ENCODE assay signal across 11 mouse cellular contexts in the genomic region with DNA sequence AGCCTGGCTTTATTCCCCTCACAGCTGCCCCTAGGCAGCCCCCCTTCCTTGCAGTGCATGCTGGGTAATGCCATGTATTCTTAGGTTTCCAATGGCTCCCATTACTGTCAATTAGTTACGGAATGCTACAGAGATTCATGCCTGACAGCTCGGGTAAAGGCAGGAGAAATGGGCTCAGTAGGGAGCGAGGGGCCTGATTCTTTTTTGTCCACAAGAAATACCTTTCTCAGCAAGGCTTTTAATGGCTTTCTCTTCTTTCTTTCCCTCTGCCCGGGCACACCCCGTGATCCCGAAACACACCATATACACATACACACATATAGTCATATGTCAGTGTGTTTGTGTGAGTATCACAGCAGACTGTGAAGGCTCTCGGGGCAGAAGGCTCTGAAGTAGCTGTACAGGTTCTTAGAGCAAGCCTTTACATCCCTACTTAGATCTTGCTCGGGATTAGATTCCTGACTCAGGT. TPM values are rescaled to one million over a fixed set of nuclear protein-coding genes. Genes with fewer than 3 reads are reported as not detected.
DNase-seq lines count a peak whose midpoint lies in the region; ATAC-seq and TF ChIP-seq lines count a peak whose summit lies in the region.
"Had no signal": no experiment of that assay in that cellular context is flagged by ENCODE, and none has a peak within 500 bp of the region (broad histone marks: within the 10 kb centered on the region; RNA-seq: fewer than 3 reads in every experiment).

No protein-coding gene starts in this region.

- no peak for TF ChIP-seq EP300 in heart, adult 2 months (IDR thresholded peaks at IDR 0.05; ENCODE audit: insufficient read depth, low read depth, low read length)

- no peak for TF ChIP-seq POLR2A in heart, adult 2 months (IDR thresholded peaks at IDR 0.05; ENCODE audit: insufficient read depth, low read depth, low read length)

- no peaks in the 10 kb centered on the region for H3K79me2 ChIP-seq in heart, adult 2 months (replicated peaks; ENCODE audit: control insufficient read depth, insufficient read depth, low read length)

- no peak for DNase-seq in heart, adult 2 months
- peak; percentile 83 for DNase-seq in embryonic facial prominence, embryonic 14.5 days (ENCODE audit: low spot score)
- DNase-seq in neural tube, embryonic 10.5 days (ENCODE audit: extremely low spot score, low spot score) = peak; percentile 68
- no peak for DNase-seq in right cerebral cortex, postnatal 36 days (ENCODE audit: low spot score in 2 of 2)
- no peak for DNase-seq in cerebellum, adult 11-12 months
- no peak for DNase-seq in lung, postnatal 25 days (ENCODE audit: low spot score)
- DNase-seq: layer of hippocampus, postnatal 36 days; lung, postnatal 10 days had no signal

- no peak overlapping the region for H3K4me2 ChIP-seq in heart, embryonic 12.5 days
- peak overlapping the region; percentile 15; the same call in 1 of the 2 replicates for H3K4me2 ChIP-seq in embryonic facial prominence, embryonic 14.5 days (ENCODE audit: low read depth, low read length)
- peak overlapping the region; percentile 42 for H3K4me2 ChIP-seq in hindbrain, embryonic 16.5 days (ENCODE audit: low read length)
- H3K4me2 ChIP-seq: stomach, embryonic 15.5 days had no signal

- peaks cover 1% of the 10 kb centered on the region for H3K4me1 ChIP-seq in heart, adult 2 months (ENCODE audit: control insufficient read depth, insufficient read depth, low read length)
- H3K4me1 ChIP-seq in heart, embryonic 12.5 days (replicated peaks) = peaks cover 12% of the 10 kb centered on the region
- peaks cover 36% of the 10 kb centered on the region for H3K4me1 ChIP-seq in embryonic facial prominence, embryonic 14.5 days (ENCODE audit: control insufficient read depth, insufficient read depth, low read length)
- peaks cover 7% of the 10 kb centered on the region for H3K4me1 ChIP-seq in hindbrain, embryonic 16.5 days (ENCODE audit: control insufficient read depth, insufficient read depth, low read depth, low read length)
- H3K4me1 ChIP-seq: stomach, embryonic 15.5 days had no signal

- no peak for ATAC-seq in heart, embryonic 12.5 days (ENCODE audit: insufficient number of reproducible peaks, low FRiP score)
- peak; percentile 75 for ATAC-seq in embryonic facial prominence, embryonic 14.5 days (ENCODE audit: low read depth)
- ATAC-seq in hindbrain, embryonic 16.5 days = peak; percentile 92

- TF ChIP-seq CTCF in heart, adult 2 months (IDR thresholded peaks at IDR 0.05) = no peak

- 86% methylated on average over 8 of the region's 8 CpGs for WGBS in heart, adult 2 months
- 77% methylated on average over 8 of the region's 8 CpGs for WGBS in heart, embryonic 12.5 days
- 26% methylated on average over 8 of the region's 8 CpGs for WGBS in embryonic facial prominence, embryonic 14.5 days
- 14% methylated on average over 8 of the region's 8 CpGs for WGBS in hindbrain, embryonic 16.5 days

- H3K4me3 ChIP-seq in heart, adult 2 months = no peak overlapping the region
- no peak overlapping the region for H3K4me3 ChIP-seq in heart, embryonic 12.5 days
- no peak overlapping the region for H3K4me3 ChIP-seq in embryonic facial prominence, embryonic 14.5 days (ENCODE audit: low read depth, low read length)
- no peak overlapping the region; the same call in 1 of the 2 replicates for H3K4me3 ChIP-seq in hindbrain, embryonic 16.5 days (ENCODE audit: low read length)
- H3K4me3 ChIP-seq: stomach, embryonic 15.5 days had no signal

- H3K27me3 ChIP-seq in heart, adult 2 months (ENCODE audit: control insufficient read depth, insufficient read depth, low read length) = no peaks in the 10 kb centered on the region
- no peaks in the 10 kb centered on the region for H3K27me3 ChIP-seq in heart, embryonic 12.5 days (replicated peaks)
- H3K27me3 ChIP-seq in embryonic facial prominence, embryonic 14.5 days (replicated peaks; ENCODE audit: control insufficient read depth, insufficient read depth, low read length) = no peaks in the 10 kb centered on the region
- no peaks in the 10 kb centered on the region for H3K27me3 ChIP-seq in hindbrain, embryonic 16.5 days (replicated peaks; ENCODE audit: control insufficient read depth, insufficient read depth, low read length)
- H3K27me3 ChIP-seq: stomach, embryonic 15.5 days had no signal

- no peak overlapping the region for H3K9ac ChIP-seq in heart, adult 2 months (ENCODE audit: low read depth, low read length)
- H3K9ac ChIP-seq in heart, embryonic 12.5 days = no peak overlapping the region
- 0 out of 2 replicates have a peak overlapping the region, but pooled peaks have one; percentile 30 for H3K9ac ChIP-seq in embryonic facial prominence, embryonic 14.5 days (ENCODE audit: low read depth, low read length)
- H3K9ac ChIP-seq in hindbrain, embryonic 16.5 days (ENCODE audit: low read depth, low read length) = peak overlapping the region; percentile 41
- H3K9ac ChIP-seq: stomach, embryonic 15.5 days had no signal

- peak overlapping the region; percentile 71; the same call in 1 of the 2 replicates for H3K27ac ChIP-seq in heart, adult 2 months
- H3K27ac ChIP-seq in heart, embryonic 12.5 days (ENCODE audit: poor library complexity, severe bottlenecking) = no peak overlapping the region
- H3K27ac ChIP-seq in embryonic facial prominence, embryonic 14.5 days (replicated peaks; ENCODE audit: low read depth, low read length) = peak overlapping the region; percentile 81
- peak overlapping the region; percentile 64; the same call in 1 of the 2 replicates for H3K27ac ChIP-seq in hindbrain, embryonic 16.5 days (ENCODE audit: low read depth, low read length)

- intact Hi-C loops in heart, adult 2 months (cut with DNase I) = loop anchor here (10.0 kb wide), 1 partner anchor 1125 kb away; no protein-coding TSS in a partner anchor

- peaks cover 4% of the 10 kb centered on the region; the same call in 1 of the 2 replicates for H3K36me3 ChIP-seq in heart, adult 2 months (ENCODE audit: control insufficient read depth, insufficient read depth, low read length)
- H3K36me3 ChIP-seq in heart, embryonic 12.5 days = no peaks in the 10 kb centered on the region
- no peaks in the 10 kb centered on the region for H3K36me3 ChIP-seq in embryonic facial prominence, embryonic 14.5 days (ENCODE audit: control insufficient read depth, insufficient read depth, low read length)
- no peaks in the 10 kb centered on the region for H3K36me3 ChIP-seq in hindbrain, embryonic 16.5 days (ENCODE audit: control insufficient read depth, insufficient read depth, low read length)
- H3K36me3 ChIP-seq: stomach, embryonic 15.5 days had no signal

- H3K9me3 ChIP-seq in heart, embryonic 12.5 days (replicated peaks) = peaks cover 6% of the 10 kb centered on the region; the same call in 1 of the 2 replicates
- peaks cover 5% of the 10 kb centered on the region; the same call in 1 of the 2 replicates for H3K9me3 ChIP-seq in embryonic facial prominence, embryonic 14.5 days (ENCODE audit: control insufficient read depth, low read length)
- peaks cover 5% of the 10 kb centered on the region; the same call in 1 of the 2 replicates for H3K9me3 ChIP-seq in hindbrain, embryonic 16.5 days (ENCODE audit: control insufficient read depth, low read length)
- H3K9me3 ChIP-seq: stomach, embryonic 15.5 days had no signal

RNA-seq across cellular contexts. Expression of gene Nepro, which starts 44.6 kb away (rescaled TPM):
- 1 to 10 TPM; 4.0 to 4.9 TPM for total RNA-seq in heart, adult 2 months (2021)
- polyA plus RNA-seq in heart, adult 2 months (2012; rRNA removed) = 1.3 and 2.9 TPM in 2 replicates
- polyA plus RNA-seq in heart, embryonic 12.5 days (2016; fragmentation: Nextera tagmentation; extraction: Ambion mirVana) = 6.8 and 7.1 TPM in 2 replicates
- 7.9 and 8.8 TPM in 2 replicates for polyA plus RNA-seq in embryonic facial prominence, embryonic 14.5 days (2014; fragmentation: Nextera tagmentation; extraction: Ambion mirVana)
- polyA plus RNA-seq in hindbrain, embryonic 16.5 days (2015; fragmentation: Nextera tagmentation; extraction: Ambion mirVana) = 3.2 and 4.7 TPM in 2 replicates

Comparison
In these comparisons a context has a peak if more than half of its experiments do, and no peak if none do; other contexts are left out.
1. DNase-seq: peak in embryonic facial prominence, embryonic 14.5 days (single experiment) and neural tube, embryonic 10.5 days (single experiment); none in heart, adult 2 months (0 of 2), right cerebral cortex, postnatal 36 days (0 of 2), cerebellum, adult 11-12 months (single experiment) and lung, postnatal 25 days (single experiment).
2. H3K9ac ChIP-seq: peak in embryonic facial prominence, embryonic 14.5 days (single experiment) and hindbrain, embryonic 16.5 days (single experiment); none in heart, adult 2 months (single experiment) and heart, embryonic 12.5 days (single experiment).